9 mouse cellular contexts compared by ENCODE assay signal in genomic region chr15:102126303-102126702, GRCm38 (mm10). TPM values are rescaled to one million over a fixed set of nuclear protein-coding genes. Genes with fewer than 3 reads are reported as not detected.
DNase-seq lines count a peak whose midpoint lies in the region; ATAC-seq lines count a peak whose summit lies in the region.
"Had no signal": no experiment of that assay in that cellular context is flagged by ENCODE, and none has a peak within 500 bp of the region (broad histone marks: within the 10 kb centered on the region; RNA-seq: fewer than 3 reads in every experiment).

No protein-coding gene starts in this region.

- H3K9ac ChIP-seq in heart, embryonic 12.5 days = no peak overlapping the region
- H3K9ac ChIP-seq: hindbrain, embryonic 12.5 days had no signal

- peak; percentile 20; the same call in 1 of the 2 replicates for ATAC-seq in cerebellum, adult (ENCODE audit: insufficient number of reproducible peaks, low FRiP score, low TSS enrichment)
- ATAC-seq in heart, embryonic 12.5 days (ENCODE audit: insufficient number of reproducible peaks, low FRiP score) = peak; percentile 72
- no peak for ATAC-seq in megakaryocyte, adult 5-6 weeks (ENCODE audit: poor library complexity, severe bottlenecking)

- WGBS in heart, embryonic 12.5 days = 35% methylated on average over 2 of the region's 2 CpGs

- peaks cover 16% of the 10 kb centered on the region for H3K4me1 ChIP-seq in heart, embryonic 12.5 days (replicated peaks)
- H3K4me1 ChIP-seq: hindbrain, embryonic 12.5 days had no signal

- no peak overlapping the region for H3K4me2 ChIP-seq in heart, embryonic 12.5 days
- H3K4me2 ChIP-seq: hindbrain, embryonic 12.5 days had no signal

- DNase-seq in cerebellum, adult 8-10 months = no peak
- peak; percentile 78 for DNase-seq in adrenal gland, adult 8-10 months
- peak; percentile 87 for DNase-seq in kidney, postnatal 14 days
- DNase-seq in MN1 (ENCODE audit: low spot score) = no peak
- DNase-seq in thymus, postnatal 0 days (ENCODE audit: low spot score) = no peak

- H3K27me3 ChIP-seq in heart, embryonic 12.5 days (replicated peaks) = no peaks in the 10 kb centered on the region
- H3K27me3 ChIP-seq: hindbrain, embryonic 12.5 days had no signal

- H3K9me3 ChIP-seq in heart, embryonic 12.5 days (replicated peaks) = no peaks in the 10 kb centered on the region
- H3K9me3 ChIP-seq: hindbrain, embryonic 12.5 days had no signal

- H3K27ac ChIP-seq in heart, embryonic 12.5 days (ENCODE audit: poor library complexity, severe bottlenecking) = peak overlapping the region; percentile 65
- H3K27ac ChIP-seq: hindbrain, embryonic 12.5 days had no signal

- H3K36me3 ChIP-seq in heart, embryonic 12.5 days = peaks cover 77% of the 10 kb centered on the region

- no peak overlapping the region for H3K4me3 ChIP-seq in heart, embryonic 12.5 days
- H3K4me3 ChIP-seq: hindbrain, embryonic 12.5 days had no signal

RNA-seq across cellular contexts. Expression of gene Spryd3, which starts 9.7 kb away (rescaled TPM):
- total RNA-seq in adrenal gland, adult 8-10 months (2022) = 10 to 100 TPM; 46.6 to 70.4 (median 57.7) TPM
- polyA plus RNA-seq in heart, embryonic 12.5 days (2016; fragmentation: Nextera tagmentation; extraction: Ambion mirVana) = 19.8 and 20.9 TPM in 2 replicates
- total RNA-seq in megakaryocyte, adult 5-6 weeks (2015) = 6.1 and 7.5 TPM in 2 replicates
- 20.6 and 22.6 TPM in 2 replicates for total RNA-seq in megakaryocyte, adult 5-6 weeks (2017)
- 19.1 and 19.9 TPM in 2 replicates for polyA plus RNA-seq in thymus, postnatal 0 days (2015; fragmentation: Nextera tagmentation; extraction: Ambion mirVana)

RNA-seq across cellular contexts. Expression of gene Igfbp6, which starts 17.9 kb away (rescaled TPM):
- total RNA-seq in adrenal gland, adult 8-10 months (2022) = 10 to 100 TPM; 37.0 to 63.8 (median 49.2) TPM
- polyA plus RNA-seq in heart, embryonic 12.5 days (2016; fragmentation: Nextera tagmentation; extraction: Ambion mirVana) = 1.7 and 2.5 TPM in 2 replicates
- 1.3 TPM in 1 of 2 replicates, not detected in the other for total RNA-seq in megakaryocyte, adult 5-6 weeks (2015)
- not detected in 2 replicates for total RNA-seq in megakaryocyte, adult 5-6 weeks (2017)
- polyA plus RNA-seq in thymus, postnatal 0 days (2015; fragmentation: Nextera tagmentation; extraction: Ambion mirVana) = 6.8 and 7.5 TPM in 2 replicates
- polyA plus RNA-seq: hindbrain, embryonic 12.5 days had no signal

RNA-seq across cellular contexts. Expression of gene Soat2, which starts 24.0 kb away (rescaled TPM):
- under 1 TPM; 0.15 to 0.43 (median 0.26) TPM for total RNA-seq in adrenal gland, adult 8-10 months (2022)
- polyA plus RNA-seq in heart, embryonic 12.5 days (2016; fragmentation: Nextera tagmentation; extraction: Ambion mirVana) = 0.87 and 1.2 TPM in 2 replicates
- total RNA-seq in megakaryocyte, adult 5-6 weeks (2015) = 0.78 and 0.82 TPM in 2 replicates
- 0.89 and 1.1 TPM in 2 replicates for total RNA-seq in megakaryocyte, adult 5-6 weeks (2017)
- 1.0 and 1.1 TPM in 2 replicates for polyA plus RNA-seq in thymus, postnatal 0 days (2015; fragmentation: Nextera tagmentation; extraction: Ambion mirVana)

RNA-seq across cellular contexts. Expression of gene Tns2, which starts 26.1 kb away (rescaled TPM):
- total RNA-seq in adrenal gland, adult 8-10 months (2022) = 100 to 1,000 TPM in 2 of 4 experiments, 10 to 100 TPM in 2; 77.5 to 129 (median 107) TPM
- 35.3 and 38.7 TPM in 2 replicates for polyA plus RNA-seq in heart, embryonic 12.5 days (2016; fragmentation: Nextera tagmentation; extraction: Ambion mirVana)
- total RNA-seq in megakaryocyte, adult 5-6 weeks (2015) = 0.32 and 1.9 TPM in 2 replicates
- total RNA-seq in megakaryocyte, adult 5-6 weeks (2017) = 0.07 TPM in 1 of 2 replicates, not detected in the other
- polyA plus RNA-seq in thymus, postnatal 0 days (2015; fragmentation: Nextera tagmentation; extraction: Ambion mirVana) = 4.4 and 5.2 TPM in 2 replicates

RNA-seq across cellular contexts. Expression of gene Eif4b, which starts 52.7 kb away (rescaled TPM):
- total RNA-seq in adrenal gland, adult 8-10 months (2022) = 100 to 1,000 TPM; 232 to 294 (median 272) TPM
- polyA plus RNA-seq in heart, embryonic 12.5 days (2016; fragmentation: Nextera tagmentation; extraction: Ambion mirVana) = 79.9 and 80.2 TPM in 2 replicates
- 78.2 and 82.3 TPM in 2 replicates for total RNA-seq in megakaryocyte, adult 5-6 weeks (2015)
- 199 and 204 TPM in 2 replicates for total RNA-seq in megakaryocyte, adult 5-6 weeks (2017)
- polyA plus RNA-seq in thymus, postnatal 0 days (2015; fragmentation: Nextera tagmentation; extraction: Ambion mirVana) = 93.3 and 103 TPM in 2 replicates

Comparison
In these comparisons a context has a peak if more than half of its experiments do, and no peak if none do; other contexts are left out.
1. DNase-seq: peak in adrenal gland, adult 8-10 months (single experiment) and kidney, postnatal 14 days (single experiment); none in cerebellum, adult 8-10 months (single experiment), MN1 (single experiment) and thymus, postnatal 0 days (single experiment).
2. RNA of gene Igfbp6, which starts 17.9 kb away (total RNA-seq): 37.0 to 63.8 TPM in adrenal gland, adult 8-10 months; 1.3 TPM in megakaryocyte, adult 5-6 weeks; every median in the first group is over 10 times any median in the second.